Mouse (Mus musculus): ENCODE data around the gene Galnt2. TPM values are rescaled to one million over a fixed set of nuclear protein-coding genes. Genes with fewer than 3 reads are reported as not detected.

The Galnt2 gene
- polyA plus RNA-seq, 1 experiment from 2014 or later, result 38.6 TPM

- WGBS, result 68% methylated on average over 8 of the region's 8 CpGs
- Histone ChIP-seq H3K9ac (no peak overlapping the region), H3K36me3 (ENCODE audit: poor library complexity, severe bottlenecking) (peaks cover 16% of the 10 kb centered on the region), H3K27me3 (no peaks in the 10 kb centered on the region), H3K9me3 (replicated peaks) (no peaks in the 10 kb centered on the region), H3K27ac (no peak overlapping the region), H3K4me2 (no peak overlapping the region), H3K4me3 (no peak overlapping the region), H3K4me1 (peaks cover 48% of the 10 kb centered on the region)
- ATAC-seq, result no peak
These were observed 42.5 kb downstream of the Galnt2 start for GRCm38 (mm10) chr8:124273606-124274218.

GRCm38 (mm10) chr8:124274441-124275120, 43.4 kb downstream of the Galnt2 start:
- WGBS, result 73% methylated on average over 10 of the region's 10 CpGs
- Histone ChIP-seq H3K4me3 (no peak overlapping the region), H3K4me2 (no peak overlapping the region), H3K36me3 (ENCODE audit: poor library complexity, severe bottlenecking) (peaks cover 16% of the 10 kb centered on the region), H3K27me3 (no peaks in the 10 kb centered on the region), H3K9me3 (replicated peaks) (no peaks in the 10 kb centered on the region), H3K9ac (no peak overlapping the region), H3K27ac (no peak overlapping the region), H3K4me1 (peaks cover 52% of the 10 kb centered on the region)
- no peak for ATAC-seq

- Histone ChIP-seq H3K36me3 (ENCODE audit: poor library complexity, severe bottlenecking) (peaks cover 16% of the 10 kb centered on the region), H3K27ac (no peak overlapping the region), H3K4me1 (peaks cover 53% of the 10 kb centered on the region), H3K9me3 (replicated peaks) (no peaks in the 10 kb centered on the region), H3K9ac (no peak overlapping the region), H3K27me3 (no peaks in the 10 kb centered on the region), H3K4me2 (no peak overlapping the region), H3K4me3 (no peak overlapping the region)
- no peak for ATAC-seq
- WGBS, result 89% methylated on average over 10 of the region's 10 CpGs
These were observed 44.3 kb downstream of the Galnt2 start for GRCm38 (mm10) chr8:124275377-124276071.

- 74% methylated on average over 24 of the region's 24 CpGs for WGBS
- no peak overlapping the region for H3K4me3 ChIP-seq
- no peaks in the 10 kb centered on the region for H3K27me3 ChIP-seq
- H3K9me3 ChIP-seq (replicated peaks), result no peaks in the 10 kb centered on the region
- ATAC-seq, result no peak
- H3K27ac ChIP-seq, result no peak overlapping the region
- no peak overlapping the region for H3K4me2 ChIP-seq
- H3K4me1 ChIP-seq, result peaks cover 76% of the 10 kb centered on the region
- H3K36me3 ChIP-seq (ENCODE audit: poor library complexity, severe bottlenecking), result peaks cover 13% of the 10 kb centered on the region
- no peak overlapping the region for H3K9ac ChIP-seq
These were observed 47.0 kb downstream of the Galnt2 start for GRCm38 (mm10) chr8:124277951-124278910.

GRCm38 (mm10) chr8:124278956-124279689, 47.9 kb downstream of the Galnt2 start:
- 89% methylated on average over 7 of the region's 7 CpGs for WGBS

GRCm38 (mm10) chr8:124279690-124279985, 48.4 kb downstream of the Galnt2 start:
- Histone ChIP-seq H3K4me2 (no peak overlapping the region), H3K4me3 (no peak overlapping the region), H3K4me1 (peaks cover 76% of the 10 kb centered on the region), H3K9ac (no peak overlapping the region), H3K9me3 (replicated peaks) (no peaks in the 10 kb centered on the region), H3K27me3 (no peaks in the 10 kb centered on the region), H3K27ac (no peak overlapping the region), H3K36me3 (ENCODE audit: poor library complexity, severe bottlenecking) (peaks cover 13% of the 10 kb centered on the region)
- WGBS, result 94% methylated on average over 5 of the region's 5 CpGs
- ATAC-seq, result no peak

More at GRCm38 (mm10) chr8:124278956-124279689, 47.9 kb downstream of the Galnt2 start:
- Histone ChIP-seq H3K36me3 (ENCODE audit: poor library complexity, severe bottlenecking) (peaks cover 13% of the 10 kb centered on the region), H3K9ac (no peak overlapping the region), H3K4me2 (no peak overlapping the region), H3K4me1 (peaks cover 76% of the 10 kb centered on the region), H3K4me3 (no peak overlapping the region), H3K9me3 (replicated peaks) (no peaks in the 10 kb centered on the region), H3K27ac (no peak overlapping the region), H3K27me3 (no peaks in the 10 kb centered on the region)
- ATAC-seq, result no peak

GRCm38 (mm10) chr8:124281700-124282541, 50.7 kb downstream of the Galnt2 start:
- peak overlapping the region; percentile 97 for H3K27ac ChIP-seq
- 62% methylated on average over 11 of the region's 11 CpGs for WGBS

GRCm38 (mm10) chr8:124282878-124283630, 51.9 kb downstream of the Galnt2 start:
- Histone ChIP-seq H3K4me3 (no peak overlapping the region), H3K27me3 (no peaks in the 10 kb centered on the region), H3K9ac (no peak overlapping the region; the same call in 1 of the 2 replicates), H3K36me3 (ENCODE audit: poor library complexity, severe bottlenecking) (no peaks in the 10 kb centered on the region), H3K9me3 (replicated peaks) (no peaks in the 10 kb centered on the region), H3K27ac (peak overlapping the region; percentile 97), H3K4me2 (peak overlapping the region; percentile 29), H3K4me1 (peaks cover 85% of the 10 kb centered on the region)
- ATAC-seq, result no peak
- 61% methylated on average over 12 of the region's 12 CpGs for WGBS

More at GRCm38 (mm10) chr8:124281700-124282541, 50.7 kb downstream of the Galnt2 start:
- no peaks in the 10 kb centered on the region for H3K36me3 ChIP-seq (ENCODE audit: poor library complexity, severe bottlenecking)
- H3K4me3 ChIP-seq, result no peak overlapping the region
- no peak overlapping the region; the same call in 1 of the 2 replicates for H3K9ac ChIP-seq
- no peak for ATAC-seq
- H3K27me3 ChIP-seq, result no peaks in the 10 kb centered on the region
- no peak overlapping the region for H3K4me2 ChIP-seq
- H3K4me1 ChIP-seq, result peaks cover 86% of the 10 kb centered on the region
- no peaks in the 10 kb centered on the region for H3K9me3 ChIP-seq (replicated peaks)

- no peak for ATAC-seq
- H3K27me3 ChIP-seq, result no peaks in the 10 kb centered on the region
- H3K9ac ChIP-seq, result peak overlapping the region; percentile 58; the same call in 1 of the 2 replicates
- peaks cover 82% of the 10 kb centered on the region for H3K4me1 ChIP-seq
- WGBS, result 20% methylated on average over 11 of the region's 11 CpGs
- no peak overlapping the region for H3K4me3 ChIP-seq
- peak overlapping the region; percentile 97 for H3K27ac ChIP-seq
- no peaks in the 10 kb centered on the region for H3K9me3 ChIP-seq (replicated peaks)
- H3K4me2 ChIP-seq, result peak overlapping the region; percentile 29
- no peaks in the 10 kb centered on the region for H3K36me3 ChIP-seq (ENCODE audit: poor library complexity, severe bottlenecking)
These were observed 52.6 kb downstream of the Galnt2 start for GRCm38 (mm10) chr8:124283644-124284332.

- no peaks in the 10 kb centered on the region for H3K27me3 ChIP-seq
- H3K27ac ChIP-seq, result peak overlapping the region; percentile 97
- peak; percentile 77 for ATAC-seq
- H3K4me2 ChIP-seq, result peak overlapping the region; percentile 29
- H3K9me3 ChIP-seq (replicated peaks), result no peaks in the 10 kb centered on the region
- H3K4me3 ChIP-seq, result no peak overlapping the region
- no peaks in the 10 kb centered on the region for H3K36me3 ChIP-seq (ENCODE audit: poor library complexity, severe bottlenecking)
- H3K9ac ChIP-seq, result peak overlapping the region; percentile 58
- 5% methylated on average over 6 of the region's 6 CpGs for WGBS
- H3K4me1 ChIP-seq, result peaks cover 82% of the 10 kb centered on the region
These were observed 53.1 kb downstream of the Galnt2 start for GRCm38 (mm10) chr8:124284333-124284711.
